Mouse (Mus musculus) forebrain, embryonic 15.5 days (tissue): ENCODE data around the gene Hist1h2ap. TPM values are rescaled to one million over a fixed set of nuclear protein-coding genes. Genes with fewer than 3 reads are reported as not detected.

Experiments used
- microRNA-seq: library from miRNA; unstranded; fragments of <30 nt; microRNA quantifications from one replicate; pipeline ENCODE4, GENCODE M21; 2016
- polyA plus RNA-seq: library from polyadenylated mRNA; unstranded; fragments of >200 nt; fragmentation: Nextera tagmentation; extraction: Ambion mirVana; gene quantifications from 2 replicates; pipeline ENCODE4 v1.2.1, GENCODE M21; 2015

Hist1h2ap gene
- polyA plus RNA-seq, 1 experiment from 2014 or later: 1,855 TPM

Small RNAs within 50 kb of the gene (microRNA-seq; reads per million reads assigned to microRNA genes)
- not detected for gene Gm19658
- not detected for gene Gm44346
- not detected for gene Gm44466

Other genes starting within 250 kb of the Hist1h2ap start
- not detected in 2 replicates for gene Olfr1362, start 219.5 kb downstream of the Hist1h2ap start, polyA plus RNA-seq
- gene Olfr11, start 191.0 kb downstream of the Hist1h2ap start, polyA plus RNA-seq: 0.08 TPM in 1 of 2 replicates, not detected in the other
- gene Olfr1361, start 170.1 kb downstream of the Hist1h2ap start, polyA plus RNA-seq: not detected in 2 replicates
- gene Olfr1360, start 156.1 kb downstream of the Hist1h2ap start, polyA plus RNA-seq: not detected in 2 replicates
- gene Olfr1359, start 135.4 kb downstream of the Hist1h2ap start, polyA plus RNA-seq: not detected in 2 replicates
- gene Hist1h2bl, start 117.4 kb downstream of the Hist1h2ap start, polyA plus RNA-seq: 2.2 TPM in 1 of 2 replicates, not detected in the other
- gene Hist1h2ai, start 117.1 kb downstream of the Hist1h2ap start, polyA plus RNA-seq: 10.1 and 26.0 TPM in 2 replicates
- 10.8 and 11.6 TPM in 2 replicates for gene Hist1h3h, start 115.8 kb downstream of the Hist1h2ap start, polyA plus RNA-seq
- 2.1 and 2.6 TPM in 2 replicates for gene Hist1h2bm, start 111.5 kb downstream of the Hist1h2ap start, polyA plus RNA-seq
- 0.83 and 1.5 TPM in 2 replicates for gene Hist1h4j, start 98.4 kb downstream of the Hist1h2ap start, polyA plus RNA-seq
- gene Hist1h4k, start 83.0 kb downstream of the Hist1h2ap start, polyA plus RNA-seq: 2.3 and 3.3 TPM in 2 replicates
- gene Hist1h2ak, start 79.7 kb downstream of the Hist1h2ap start, polyA plus RNA-seq: 21.2 and 26.2 TPM in 2 replicates
- gene Hist1h2bn, start 79.4 kb downstream of the Hist1h2ap start, polyA plus RNA-seq: 1.2 and 2.6 TPM in 2 replicates
- gene Hist1h1b, start 52.9 kb downstream of the Hist1h2ap start, polyA plus RNA-seq: 9.6 and 13.7 TPM in 2 replicates
- 79.3 and 101 TPM in 2 replicates for gene Hist1h3i, start 50.1 kb downstream of the Hist1h2ap start, polyA plus RNA-seq
- gene Hist1h2an, start 46.3 kb downstream of the Hist1h2ap start, polyA plus RNA-seq: 2.6 and 3.0 TPM in 2 replicates
- gene Hist1h2bp, start 46.0 kb downstream of the Hist1h2ap start, polyA plus RNA-seq: 0.67 and 1.9 TPM in 2 replicates
- 12.2 and 15.4 TPM in 2 replicates for gene Hist1h2bq, start 23.3 kb downstream of the Hist1h2ap start, polyA plus RNA-seq
- 1.8 TPM in 1 of 2 replicates, not detected in the other for gene Hist1h2ao, start 23.0 kb downstream of the Hist1h2ap start, polyA plus RNA-seq
- not detected in 2 replicates for gene Hist1h4m, start 21.8 kb downstream of the Hist1h2ap start, polyA plus RNA-seq
- 6.1 and 9.4 TPM in 2 replicates for gene Hist1h4n, start 1.3 kb downstream of the Hist1h2ap start, polyA plus RNA-seq
- 11.5 and 15.4 TPM in 2 replicates for gene Hist1h2br, start 236 bp upstream of the Hist1h2ap start, polyA plus RNA-seq
- gene Zfp184, start 111.6 kb upstream of the Hist1h2ap start, polyA plus RNA-seq: 23.6 and 24.7 TPM in 2 replicates
- gene Pom121l2, start 147.7 kb upstream of the Hist1h2ap start, polyA plus RNA-seq: not detected in 2 replicates
- 0.14 TPM in 1 of 2 replicates, not detected in the other for gene Prss16, start 176.2 kb upstream of the Hist1h2ap start, polyA plus RNA-seq
- gene Hist1h2ah, start 202.1 kb upstream of the Hist1h2ap start, polyA plus RNA-seq: 2.5 and 9.8 TPM in 2 replicates
- 4.5 and 4.6 TPM in 2 replicates for gene Hist1h2bk, start 202.4 kb upstream of the Hist1h2ap start, polyA plus RNA-seq
- 16.9 and 19.2 TPM in 2 replicates for gene Hist1h4i, start 207.9 kb upstream of the Hist1h2ap start, polyA plus RNA-seq
- 19.7 and 27.8 TPM in 2 replicates for gene Hist1h2ag, start 209.4 kb upstream of the Hist1h2ap start, polyA plus RNA-seq
- gene Hist1h2bj, start 209.7 kb upstream of the Hist1h2ap start, polyA plus RNA-seq: 6.8 and 7.3 TPM in 2 replicates